Mouse (Mus musculus): ENCODE measurements around the gene Megf11.

GRCm38 (mm10) chr9:64605735-64606349, 220.4 kb downstream of the Megf11 start:
- TF ChIP-seq POLR2AphosphoS5 (IDR thresholded peaks at IDR 0.05; ENCODE audit: insufficient replicate concordance, low read depth, low read length) (no peak), CTCF (IDR thresholded peaks at IDR 0.05; ENCODE audit: low read depth, low read length) (no peak), GATA2 (IDR thresholded peaks at IDR 0.05; ENCODE audit: borderline replicate concordance, low read depth, low read length) (no peak)

All from G1E (cell line).